Mouse (Mus musculus) heart, postnatal 0 days (tissue): ENCODE measurements at regions not wholly inside any gene's neighbourhood (a gene's known extent, or its start where the extent isn't known, plus 50 kb on each side); places are given as distances from the start of the nearest gene placed in this dataset.

ENCODE experiments used
- ATAC-seq: fragments of 200-750 bp; cut with Nextera tagmentation; 2 replicates; pipeline ENCODE4 v1.8.0; 2017; ENCODE audit warnings: low read depth, moderate number of reproducible peaks, moderate library complexity; ENCODE audit not compliant: insufficient read depth
- DNase-seq: peaks from one replicate; pipeline ENCODE4 v3.0.0-alpha.2; 2016; ENCODE audit warnings: low spot score
- H3K27ac ChIP-seq: fragments of 300-500 bp; sonication (generic); 2 replicates; pipeline ENCODE4 v1.5.1; 2014; ENCODE audit warnings: low read depth, mild to moderate bottlenecking
- H3K27me3 ChIP-seq: fragments of 300-500 bp; sonication (generic); 2 replicates; pipeline ENCODE4 v1.6.1; 2014; ENCODE audit warnings: low read length, mixed read lengths; ENCODE audit not compliant: control insufficient read depth, insufficient read depth
- H3K36me3 ChIP-seq: fragments of 300-500 bp; sonication (generic); replicated peaks from 2 replicates; pipeline ENCODE4 v1.6.1; 2014; ENCODE audit warnings: low read length, mixed read lengths; ENCODE audit not compliant: control insufficient read depth, insufficient read depth
- H3K4me1 ChIP-seq: fragments of 300-500 bp; sonication (generic); 2 replicates; pipeline ENCODE4 v1.6.1; 2014; ENCODE audit warnings: antibody characterized with exemption; ENCODE audit not compliant: control insufficient read depth, insufficient read depth
- H3K4me2 ChIP-seq: fragments of 300-500 bp; sonication (generic); 2 replicates; pipeline ENCODE4 v1.6.1; 2014; ENCODE audit warnings: low read depth, mild to moderate bottlenecking, low read length, moderate library complexity
- H3K4me3 ChIP-seq: fragments of 300-500 bp; sonication (generic); 2 replicates; pipeline ENCODE4 v1.5.1; 2014; ENCODE audit warnings: low read depth, low read length
- H3K9ac ChIP-seq: fragments of 300-500 bp; sonication (generic); replicated peaks from 2 replicates; pipeline ENCODE4 v1.6.1; 2014; ENCODE audit warnings: low read depth, low read length, mixed read lengths
- H3K9me3 ChIP-seq: fragments of 300-500 bp; sonication (generic); replicated peaks from 2 replicates; pipeline ENCODE4 v1.6.1; 2016; ENCODE audit warnings: low read length; ENCODE audit not compliant: control insufficient read depth
- CTCF ChIP-seq: IDR thresholded peaks from 2 replicates; pipeline ENCODE4 v1.5.1; 2016; ENCODE audit warnings: antibody characterized with exemption, control low read depth, low read depth
- EP300 ChIP-seq: IDR thresholded peaks from 2 replicates; pipeline ENCODE4 v1.6.1; 2016; ENCODE audit warnings: antibody characterized with exemption, low read depth
- WGBS: fragments of 180-500 bp; shearing (Covaris S2); extraction: QIAGEN DNeasy Blood & Tissue Kit; methylation state at CpG from one replicate; pipeline ENCODE4 v1.1.7; 2014; 5-methylcytosine and 5-hydroxymethylcytosine counted together

- ATAC-seq (no peak), DNase-seq (no peak)
- Histone ChIP-seq H3K27me3 (no peaks in the 10 kb centered on the region), H3K36me3 (no peaks in the 10 kb centered on the region), H3K27ac (no peak overlapping the region), H3K4me2 (no peak overlapping the region), H3K4me1 (no peaks in the 10 kb centered on the region), H3K9me3 (no peaks in the 10 kb centered on the region), H3K9ac (no peak overlapping the region), H3K4me3 (no peak overlapping the region)
- TF ChIP-seq CTCF = no peak
- TF ChIP-seq EP300 = no peak
These were observed 416.5 kb upstream of the Cd180 start for GRCm38 (mm10) chr13:102276885-102277284.

GRCm38 (mm10) chr13:102280198-102280597 is 413.2 kb upstream of the Cd180 start:
- Histone ChIP-seq H3K36me3 (no peaks in the 10 kb centered on the region), H3K4me1 (no peaks in the 10 kb centered on the region), H3K27ac (no peak overlapping the region), H3K9me3 (no peaks in the 10 kb centered on the region), H3K4me3 (no peak overlapping the region), H3K27me3 (no peaks in the 10 kb centered on the region), H3K9ac (no peak overlapping the region), H3K4me2 (no peak overlapping the region)
- no peak for TF ChIP-seq CTCF
- TF ChIP-seq EP300 = no peak
- 85% methylated on average over 3 of the region's 3 CpGs for WGBS
- DNase-seq (no peak), ATAC-seq (no peak)

DNA sequence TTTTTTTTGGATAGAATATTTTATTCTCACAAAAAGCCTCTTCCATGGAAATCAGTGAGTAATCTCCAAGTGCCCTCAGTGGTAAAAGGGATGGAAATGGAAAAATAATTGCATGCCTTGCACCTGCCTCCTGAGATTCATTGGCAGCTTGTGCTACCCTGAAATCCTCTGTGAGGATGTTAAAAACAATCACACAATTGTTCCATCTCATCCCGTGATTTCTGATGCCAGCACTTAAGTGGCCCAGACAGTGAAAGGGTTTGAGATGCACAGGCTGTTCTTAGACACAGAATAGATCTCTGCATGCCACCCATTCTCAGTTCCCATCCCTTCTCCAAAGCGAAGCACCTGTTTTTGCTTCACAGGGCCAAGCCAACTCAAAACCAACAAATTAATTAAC is 398.9 kb upstream of the Cd180 start:
- Histone ChIP-seq H3K9ac (no peak overlapping the region), H3K4me3 (no peak overlapping the region), H3K36me3 (no peaks in the 10 kb centered on the region), H3K27ac (no peak overlapping the region), H3K27me3 (no peaks in the 10 kb centered on the region), H3K4me1 (no peaks in the 10 kb centered on the region; the same call in 1 of the 2 replicates), H3K4me2 (no peak overlapping the region), H3K9me3 (no peaks in the 10 kb centered on the region)
- no peak for ATAC-seq
- no peak for TF ChIP-seq EP300
- TF ChIP-seq CTCF = no peak
- no peak for DNase-seq
- WGBS = 75% methylated on average over 2 of the region's 2 CpGs

GRCm38 (mm10) chr13:102295079-102295478 is 398.3 kb upstream of the Cd180 start:
- Histone ChIP-seq H3K4me1 (no peaks in the 10 kb centered on the region; the same call in 1 of the 2 replicates), H3K27ac (no peak overlapping the region), H3K4me3 (no peak overlapping the region), H3K9me3 (no peaks in the 10 kb centered on the region), H3K4me2 (no peak overlapping the region), H3K36me3 (no peaks in the 10 kb centered on the region), H3K9ac (no peak overlapping the region), H3K27me3 (no peaks in the 10 kb centered on the region)
- 81% methylated on average over 11 of the region's 11 CpGs for WGBS
- DNase-seq (no peak), ATAC-seq (no peak)
- no peak for TF ChIP-seq EP300
- TF ChIP-seq CTCF = no peak

GRCm38 (mm10) chr13:102307983-102308382 is 385.4 kb upstream of the Cd180 start:
- Histone ChIP-seq H3K9me3 (no peaks in the 10 kb centered on the region), H3K36me3 (no peaks in the 10 kb centered on the region), H3K4me1 (no peaks in the 10 kb centered on the region), H3K27ac (no peak overlapping the region), H3K4me3 (no peak overlapping the region), H3K4me2 (no peak overlapping the region), H3K9ac (no peak overlapping the region), H3K27me3 (no peaks in the 10 kb centered on the region)
- DNase-seq (no peak), ATAC-seq (no peak)
- TF ChIP-seq CTCF = no peak
- 77% methylated on average over 2 of the region's 2 CpGs for WGBS

GRCm38 (mm10) chr13:102312096-102312495 is 381.3 kb upstream of the Cd180 start:
- Histone ChIP-seq H3K27me3 (no peaks in the 10 kb centered on the region), H3K4me3 (no peak overlapping the region), H3K27ac (no peak overlapping the region), H3K4me1 (no peaks in the 10 kb centered on the region), H3K9me3 (no peaks in the 10 kb centered on the region), H3K9ac (no peak overlapping the region), H3K36me3 (no peaks in the 10 kb centered on the region), H3K4me2 (no peak overlapping the region)
- ATAC-seq (no peak), DNase-seq (no peak)
- TF ChIP-seq EP300 = no peak
- TF ChIP-seq CTCF = no peak
- 52% methylated on average over 3 of the region's 3 CpGs for WGBS
